Mouse (Mus musculus): ENCODE measurements around the gene Plekho2.

Gene Plekho2

DNA sequence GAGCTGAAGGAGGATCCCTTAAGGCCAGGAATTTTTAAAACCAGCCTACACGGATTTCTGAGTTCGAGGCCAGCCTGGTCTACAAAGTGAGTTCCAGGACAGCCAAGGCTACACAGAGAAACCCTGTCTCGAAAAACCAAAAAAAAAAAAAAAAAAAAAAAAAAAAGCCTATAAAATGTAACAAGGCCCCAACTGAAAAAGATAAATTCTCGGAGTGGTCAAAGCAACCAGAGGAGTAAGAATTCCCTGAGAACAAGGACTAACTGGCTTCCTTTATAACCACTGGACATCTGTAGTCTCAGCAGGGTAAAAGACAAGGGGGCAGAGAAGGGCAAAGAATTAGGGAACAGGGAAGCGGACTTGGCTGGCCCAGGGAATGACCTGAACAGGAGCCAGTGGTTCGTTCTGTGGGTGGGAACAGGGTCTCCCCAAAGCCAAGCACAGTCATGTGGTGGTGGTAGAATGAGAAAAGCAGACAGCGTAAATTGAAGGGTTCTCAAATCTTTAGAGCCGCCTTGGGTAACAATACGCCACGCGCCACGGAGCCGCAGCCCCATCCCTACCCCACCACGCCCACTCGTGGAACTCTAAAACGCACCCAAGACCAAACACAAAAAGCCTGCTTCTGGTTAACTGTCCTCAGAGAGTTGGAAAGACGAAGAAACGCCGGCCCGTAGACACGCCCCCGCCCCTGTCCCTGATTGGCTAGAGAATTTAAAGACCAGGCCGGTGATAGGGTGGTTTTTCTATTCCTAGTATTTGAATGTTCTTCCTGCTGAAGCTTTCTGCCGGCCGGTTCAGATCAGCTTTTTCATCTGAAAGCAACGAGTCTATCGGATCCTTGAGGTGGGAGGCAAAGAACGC is 6.8 kb upstream of the Plekho2 start, which contains the start of gene Pif1:
Pif1 (plus strand) TSS at position 755 of the 864 bp plus-strand sequence.
- DNase-seq (ENCODE audit: low read depth) = peak; percentile 78

DNA sequence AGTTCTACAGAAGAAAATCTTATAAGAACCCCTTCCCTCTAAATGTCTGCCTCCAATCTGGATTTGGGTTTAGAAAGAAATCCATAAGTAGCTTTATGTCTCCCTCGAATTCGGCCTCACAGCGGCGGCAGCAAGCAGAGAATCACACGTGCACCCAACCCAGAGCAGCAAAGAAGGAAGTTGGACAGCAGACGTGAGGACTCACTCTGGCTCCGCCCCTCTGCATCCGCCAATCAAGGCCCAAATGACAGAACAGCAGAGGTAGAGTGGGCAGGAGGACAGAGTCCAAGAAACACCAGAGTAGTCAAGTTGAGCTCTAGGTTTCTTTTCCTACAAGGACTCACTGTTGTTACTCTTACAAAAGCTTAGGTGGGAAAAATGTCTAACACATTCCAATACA is 3.2 kb upstream of the Plekho2 start:
- peak; percentile 57 for DNase-seq (ENCODE audit: low read depth)

DNA sequence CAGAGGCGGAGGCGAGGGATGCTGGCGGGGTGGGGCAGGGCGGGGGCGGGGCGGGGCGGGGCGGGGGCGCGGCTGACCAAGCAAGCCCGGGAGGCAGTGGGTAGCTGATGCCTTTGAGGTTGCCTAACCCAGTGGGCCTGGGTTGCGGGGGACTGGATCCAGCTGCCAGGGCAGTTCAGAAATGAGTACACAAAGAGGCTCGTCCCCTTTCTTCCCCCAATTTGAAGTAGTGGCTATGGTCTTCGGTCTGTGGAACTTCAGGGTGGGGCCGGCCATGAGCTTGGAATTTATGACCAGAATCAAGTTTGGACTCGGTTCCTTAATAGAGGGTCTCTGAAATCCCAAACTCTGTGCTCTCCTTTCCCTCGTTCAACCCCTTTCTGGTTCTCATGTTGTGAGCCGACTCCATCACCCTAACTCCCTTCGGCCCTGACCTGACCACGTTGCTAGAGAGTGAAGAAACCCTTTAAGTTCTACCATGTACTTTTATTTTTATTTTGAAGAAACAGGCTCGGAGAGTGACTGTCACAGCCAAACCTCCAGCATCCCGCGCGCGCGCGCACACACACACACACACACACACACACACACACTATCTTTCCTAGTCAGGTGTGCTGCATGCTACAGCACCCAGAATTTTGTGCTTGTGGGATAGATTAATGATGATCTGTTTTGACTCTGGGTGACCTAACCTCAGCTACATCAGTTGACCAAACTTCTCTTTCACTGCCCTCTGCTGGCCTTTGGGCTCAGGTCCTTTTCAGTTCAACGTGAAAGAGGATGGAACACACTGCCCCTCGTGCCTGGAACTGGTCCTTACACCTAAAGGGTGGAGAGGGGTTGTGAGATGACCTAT is 789 bp upstream of the Plekho2 start:
- peak; percentile 92 for DNase-seq (ENCODE audit: low read depth)

DNA sequence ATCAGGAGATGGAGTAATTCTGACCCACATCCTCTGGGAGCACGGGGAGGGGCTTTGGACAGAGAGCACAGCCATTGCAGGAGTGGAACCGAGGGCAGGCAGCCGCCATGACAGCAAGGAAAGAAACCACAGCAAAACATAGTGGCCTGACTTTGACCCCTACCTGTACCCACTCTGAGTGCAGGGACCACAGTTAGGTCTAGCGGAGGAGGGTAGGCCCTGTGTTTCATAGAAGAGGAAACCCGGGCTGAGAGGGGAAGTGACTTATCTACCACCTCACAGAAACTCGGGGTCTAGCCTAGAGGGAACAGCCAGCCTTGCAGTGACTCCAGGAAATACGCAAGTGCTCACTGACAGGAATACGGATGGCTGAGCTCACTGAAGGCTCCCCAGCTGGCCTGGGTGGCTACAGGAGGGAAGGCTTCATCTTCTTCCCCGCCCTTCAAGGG is 1.0 kb downstream of the Plekho2 start:
- peak; percentile 66 for DNase-seq (ENCODE audit: low read depth)

DNA sequence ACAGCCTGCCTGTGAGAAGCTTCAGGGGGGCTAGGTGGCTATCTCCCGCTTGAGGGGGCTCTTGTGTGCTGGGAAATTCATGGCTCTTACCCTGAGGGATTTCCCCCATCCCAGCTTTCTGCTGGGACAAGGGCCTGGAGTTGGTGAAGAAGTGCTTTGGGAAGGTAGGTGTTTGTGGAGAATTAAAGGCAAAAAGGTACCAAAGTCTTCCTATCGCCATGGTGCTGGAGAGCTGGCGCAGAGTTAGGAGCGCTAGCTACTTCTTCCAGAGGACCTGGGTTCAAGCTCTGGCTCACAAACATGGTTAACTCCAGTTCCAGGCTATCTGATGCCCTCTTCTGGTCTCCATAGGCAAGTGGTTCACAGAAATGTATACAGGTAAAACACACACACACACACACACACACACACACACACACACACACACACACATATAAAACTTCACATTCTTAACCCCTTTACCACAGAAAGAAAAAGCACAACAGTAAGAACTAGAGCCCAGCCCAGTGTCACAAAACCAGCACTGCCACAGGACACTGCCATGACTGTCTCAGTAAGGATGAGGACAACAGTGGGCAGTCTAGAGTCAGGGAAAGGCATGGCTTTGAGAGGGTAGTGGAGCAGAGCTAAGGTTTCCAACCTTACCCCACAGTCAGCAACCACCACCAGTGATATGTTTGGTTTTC is 2.2 kb downstream of the Plekho2 start:
- DNase-seq (ENCODE audit: low read depth) = no peak

DNA sequence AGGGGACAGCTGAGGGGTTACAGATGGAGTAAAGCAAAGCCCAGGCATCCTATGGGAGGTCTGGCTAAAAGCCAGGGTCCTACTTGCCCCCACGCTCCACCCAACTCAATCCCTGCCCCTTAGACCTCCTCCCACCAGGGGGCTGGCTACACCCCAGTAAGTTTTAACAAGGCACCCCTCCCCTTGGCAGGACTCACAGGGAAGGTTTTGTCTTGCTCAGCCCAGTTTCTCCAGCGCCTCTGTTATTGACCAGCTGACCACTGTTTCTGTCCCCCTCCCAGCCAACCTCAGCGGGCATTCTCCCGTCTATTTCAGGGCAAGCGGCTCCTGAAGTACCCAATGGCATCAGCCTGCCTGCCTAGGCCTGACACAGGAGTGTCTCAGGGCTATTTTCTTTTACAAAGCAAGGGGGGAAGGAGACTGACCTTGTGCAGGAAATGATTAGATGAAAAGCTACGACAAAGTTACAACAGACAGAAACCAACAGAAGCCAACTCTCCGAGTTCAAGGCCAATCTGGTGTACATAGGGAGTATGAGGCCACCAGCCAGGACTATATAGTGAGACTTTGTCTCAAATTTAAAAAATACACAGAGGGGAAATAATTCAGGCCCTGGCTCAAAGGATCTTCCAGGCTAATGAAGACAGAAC is 2.9 kb downstream of the Plekho2 start:
- DNase-seq (ENCODE audit: low read depth) = no peak

DNA sequence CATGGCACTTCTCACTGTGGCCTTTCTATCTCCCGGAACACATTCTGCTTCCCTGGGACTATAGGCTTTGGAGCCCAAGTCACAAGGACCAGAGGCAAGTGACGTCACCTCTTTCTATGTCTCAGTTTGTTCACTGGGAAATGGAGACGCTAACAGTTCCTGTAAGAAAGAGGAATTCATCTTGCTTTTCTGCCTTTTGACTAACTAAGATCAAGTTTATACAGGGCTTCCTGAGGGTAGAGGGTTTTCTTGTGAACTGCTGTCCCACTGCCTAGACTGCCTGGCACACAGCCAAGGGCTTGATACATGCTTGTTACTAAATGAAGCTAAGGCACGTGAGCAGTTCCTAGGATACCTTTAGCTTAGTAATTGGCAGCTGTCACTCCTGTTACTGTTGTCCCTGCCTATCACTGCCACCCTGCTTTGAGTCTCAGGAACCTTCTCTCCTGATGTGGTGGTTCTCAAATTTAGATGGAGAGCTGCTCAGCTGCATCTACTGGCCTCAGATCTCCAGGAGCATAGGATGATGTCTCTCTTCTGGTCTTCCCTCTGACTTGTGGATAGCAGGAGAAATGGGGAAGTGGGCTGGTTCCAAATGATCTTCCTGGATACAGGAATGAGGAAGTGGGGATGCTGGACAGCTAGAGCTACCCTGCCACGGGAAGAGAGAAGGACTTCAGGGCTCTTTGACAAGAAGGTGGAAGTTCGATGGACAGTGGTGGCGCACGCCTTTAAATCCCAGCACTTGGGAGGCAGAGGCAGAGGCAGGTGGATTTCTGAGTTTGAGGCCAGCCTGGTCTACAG is 4.2 kb downstream of the Plekho2 start:
- peak; percentile 56 for DNase-seq (ENCODE audit: low read depth)

DNA sequence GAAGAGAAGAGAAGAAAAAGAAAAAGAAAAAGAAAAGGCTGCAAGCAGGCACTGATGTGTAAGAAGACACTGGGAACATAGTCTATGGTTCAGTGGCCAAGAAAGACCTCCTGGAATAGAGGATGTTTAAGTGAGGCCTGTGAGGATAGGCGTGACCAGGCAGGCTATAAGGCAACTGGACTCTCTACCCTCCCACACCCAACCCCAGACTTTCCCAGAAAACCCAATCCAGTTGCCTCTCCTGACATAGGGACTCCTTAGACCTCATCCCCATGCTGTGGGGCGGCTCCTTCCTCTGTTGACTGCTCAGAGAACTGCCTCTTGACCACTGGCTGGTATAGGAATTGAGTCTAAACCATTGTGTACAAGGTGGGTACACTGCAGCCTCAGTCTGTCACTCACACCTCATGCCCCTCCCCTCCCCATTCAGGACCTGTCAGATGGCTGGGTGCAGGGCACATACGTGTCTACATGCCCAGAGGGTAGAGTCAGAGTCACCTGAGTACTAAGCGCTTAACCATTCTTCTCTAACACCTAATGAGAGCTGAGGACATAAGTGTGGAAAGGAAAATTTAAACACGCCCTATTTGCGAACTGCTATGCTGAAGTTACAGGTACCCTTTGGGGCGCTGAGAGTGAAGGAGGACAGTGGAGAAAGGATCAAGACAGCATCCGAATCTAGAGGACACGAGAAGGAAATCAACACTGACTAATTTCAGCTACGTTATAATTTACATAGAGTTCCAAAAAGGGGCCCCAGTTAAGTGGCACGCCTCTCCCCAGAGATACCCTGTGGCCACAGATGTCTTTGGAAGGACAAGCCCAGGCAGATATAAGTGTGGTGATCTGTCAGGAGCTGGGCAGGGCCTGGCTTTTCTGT is 5.1 kb downstream of the Plekho2 start:
- no peak for DNase-seq (ENCODE audit: low read depth)

DNA sequence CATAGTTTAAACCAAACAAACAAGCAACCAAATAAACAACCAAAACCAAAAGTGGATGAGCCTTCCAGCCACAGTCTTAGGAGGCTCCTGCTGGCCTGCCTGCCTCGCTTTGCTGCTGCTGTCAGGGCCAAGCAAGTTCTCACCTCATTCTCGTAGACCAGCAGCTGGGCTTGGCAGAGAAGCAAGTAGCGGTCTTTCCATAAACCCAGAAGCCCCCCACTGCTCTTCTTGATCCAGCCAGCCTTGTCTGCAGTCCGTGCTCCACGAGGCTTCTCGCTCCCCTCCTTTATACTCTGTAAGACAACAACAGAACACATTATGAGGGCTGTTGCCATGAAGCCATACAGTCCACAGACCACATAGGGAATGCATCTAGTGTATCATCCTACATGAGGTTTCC is 7.0 kb downstream of the Plekho2 start:
- no peak for DNase-seq (ENCODE audit: low read depth)

DNA sequence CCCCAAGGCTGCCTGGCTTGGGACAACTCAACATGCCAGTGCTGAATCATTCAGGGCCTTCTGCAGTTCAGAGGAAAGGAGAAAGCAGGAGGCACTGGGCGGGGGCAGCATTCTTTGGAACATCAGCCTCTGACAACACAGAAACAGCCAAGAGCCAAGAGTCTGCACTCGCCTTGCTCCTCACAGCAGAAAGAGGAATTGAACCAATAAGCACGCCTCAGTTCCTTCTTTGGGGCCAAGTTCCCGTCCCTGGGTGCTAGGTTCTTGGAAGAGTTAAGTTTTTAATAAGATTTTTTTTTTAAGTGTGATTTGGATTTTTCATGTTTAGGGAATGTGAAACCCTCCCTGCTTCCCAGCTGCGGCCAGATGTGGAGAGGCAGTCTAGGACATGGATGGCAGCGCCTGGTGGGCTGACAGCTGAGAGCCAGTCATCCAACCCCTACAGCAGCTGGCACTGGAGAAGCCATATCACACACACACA is 10.3 kb downstream of the Plekho2 start:
- DNase-seq (ENCODE audit: low read depth) = no peak

DNA sequence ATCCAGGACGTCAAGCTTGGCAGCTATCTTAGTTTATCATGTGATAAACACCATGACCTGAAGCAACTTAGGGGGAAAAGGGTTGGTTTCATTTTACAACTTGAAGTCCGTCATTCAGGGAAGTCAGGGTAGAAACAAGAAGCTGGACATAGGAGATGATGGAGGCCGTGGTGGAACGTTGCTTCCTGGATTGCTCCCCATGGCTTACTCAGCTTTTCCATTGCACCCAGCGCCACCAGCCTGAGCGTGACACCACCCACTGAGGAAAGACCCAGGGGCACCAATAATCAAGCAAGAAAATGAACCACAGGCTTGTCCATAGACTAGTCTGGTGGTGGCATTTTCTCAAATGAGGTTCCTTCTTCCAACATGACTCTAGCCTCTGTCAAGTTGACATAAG is 11.1 kb downstream of the Plekho2 start:
- DNase-seq (ENCODE audit: low read depth) = no peak

DNA sequence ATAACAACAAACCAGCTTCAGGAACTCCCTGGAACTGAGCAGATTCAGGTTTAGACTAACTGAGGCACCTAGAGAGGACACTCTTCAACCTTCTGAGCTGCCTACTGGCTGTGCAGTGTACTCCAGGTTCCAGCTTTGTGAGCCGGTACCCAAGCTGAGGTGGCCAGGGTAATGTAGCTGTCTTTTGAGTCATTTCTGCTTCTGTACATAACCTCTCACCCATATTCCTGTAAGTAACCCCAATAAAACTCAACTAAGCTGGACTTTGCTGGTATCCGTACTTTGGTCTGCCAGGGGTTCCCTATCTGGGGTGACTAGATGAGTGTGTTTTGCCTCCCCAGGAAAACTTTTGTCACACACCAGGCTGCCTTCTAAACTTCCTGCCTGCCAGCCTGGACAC is 15.1 kb downstream of the Plekho2 start:
- DNase-seq (ENCODE audit: low read depth) = no peak

DNA sequence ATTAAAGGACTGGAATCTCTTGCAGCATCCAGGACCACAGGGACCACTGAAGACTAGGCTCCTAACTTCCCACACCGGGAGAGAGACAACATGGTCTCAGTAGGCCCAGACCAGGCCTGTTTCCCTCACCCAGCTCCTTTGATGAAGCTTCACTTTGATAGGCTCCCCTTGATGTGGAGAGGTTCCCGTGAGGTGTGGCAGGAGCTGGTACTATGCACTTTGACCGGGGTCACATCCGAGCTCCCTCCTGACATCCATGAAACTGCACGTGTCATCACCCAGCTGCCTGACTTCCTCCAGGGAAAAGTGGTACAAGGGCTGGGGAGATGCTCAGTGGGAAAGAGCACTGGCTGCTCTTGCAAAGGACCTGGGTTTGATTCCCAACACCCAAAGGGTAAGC is 16.8 kb downstream of the Plekho2 start:
- no peak for DNase-seq (ENCODE audit: low read depth)

DNA sequence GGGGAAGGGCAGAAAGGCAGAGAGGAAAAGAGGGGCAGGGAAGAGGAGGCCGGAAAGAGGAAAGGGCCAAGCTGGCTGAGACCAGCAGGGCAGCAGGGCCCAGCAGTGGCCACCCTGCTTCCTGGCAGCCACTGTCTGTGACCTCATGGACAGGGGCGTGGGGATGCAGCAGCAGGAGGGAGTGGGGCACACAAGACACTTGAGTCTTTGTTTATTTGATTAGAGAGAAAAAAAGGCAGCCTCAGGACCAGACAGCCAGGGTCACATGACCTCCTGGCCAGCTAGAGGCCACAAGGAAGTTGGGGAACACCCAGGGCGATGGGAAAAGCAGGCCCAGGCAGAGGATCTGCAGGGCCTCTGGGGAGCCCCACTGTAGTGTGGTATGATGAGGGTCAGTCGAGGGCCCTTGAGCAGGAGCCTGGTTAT is 17.7 kb downstream of the Plekho2 start:
- DNase-seq (ENCODE audit: low read depth) = no peak

DNA sequence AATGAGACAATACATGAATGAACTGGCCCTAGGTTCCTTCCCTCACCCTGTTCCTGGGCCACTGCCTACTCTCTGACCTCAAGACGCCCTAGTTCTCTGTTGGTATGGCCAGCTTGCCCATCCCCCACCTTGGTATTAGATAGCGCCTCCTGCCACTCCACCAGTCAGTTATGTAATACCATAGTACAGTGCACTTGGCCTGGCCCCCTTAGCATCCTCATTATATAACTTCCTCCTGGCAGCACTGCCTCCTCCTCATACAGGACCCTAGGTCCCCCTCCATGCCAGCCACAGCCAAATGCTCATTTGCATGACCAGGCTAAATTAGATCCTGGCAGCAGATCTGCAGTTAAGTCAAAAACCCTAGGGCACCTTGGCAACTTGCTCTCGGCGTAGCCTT is 18.8 kb downstream of the Plekho2 start:
- no peak for DNase-seq (ENCODE audit: low read depth)

DNA sequence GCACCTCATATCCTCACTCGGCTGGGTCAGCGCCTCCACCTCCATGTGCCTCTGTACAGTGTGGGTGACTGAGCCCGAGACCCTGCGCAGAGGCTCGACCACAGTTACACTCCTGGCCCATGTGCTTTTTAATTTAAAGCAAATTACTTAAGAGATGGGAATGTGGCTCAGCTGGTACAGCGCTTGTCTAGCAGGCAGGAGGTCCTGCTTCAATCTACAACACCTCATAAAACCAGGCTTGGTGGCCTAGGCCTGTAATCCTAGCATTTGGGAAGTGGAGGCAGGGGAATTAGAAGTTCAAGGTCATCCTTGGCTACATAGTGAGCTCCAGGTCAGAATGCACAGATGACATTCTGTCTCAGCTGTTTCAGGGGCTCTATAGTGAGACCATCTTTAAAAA is 21.0 kb downstream of the Plekho2 start:
- no peak for DNase-seq (ENCODE audit: low read depth)

DNA sequence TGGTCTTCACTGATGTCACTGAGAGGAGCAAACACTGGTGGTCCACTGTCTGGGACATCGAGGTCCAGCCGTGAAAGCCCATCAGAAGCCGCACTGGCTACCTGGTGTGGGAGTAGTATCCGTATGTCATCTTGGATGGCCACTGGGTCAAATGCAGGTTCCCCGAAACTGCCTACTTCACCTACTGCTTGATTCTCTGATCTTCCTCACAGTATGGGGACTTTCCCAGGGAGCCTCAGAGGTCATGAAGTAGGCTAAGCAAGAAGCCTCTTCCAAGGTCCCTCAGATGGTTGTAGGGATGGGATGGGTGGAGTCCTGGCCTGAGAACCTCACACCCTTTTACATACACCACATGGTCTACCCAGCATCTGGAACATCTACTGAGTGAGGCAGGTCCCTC is 22.9 kb downstream of the Plekho2 start:
- no peak for DNase-seq (ENCODE audit: low read depth)

DNA sequence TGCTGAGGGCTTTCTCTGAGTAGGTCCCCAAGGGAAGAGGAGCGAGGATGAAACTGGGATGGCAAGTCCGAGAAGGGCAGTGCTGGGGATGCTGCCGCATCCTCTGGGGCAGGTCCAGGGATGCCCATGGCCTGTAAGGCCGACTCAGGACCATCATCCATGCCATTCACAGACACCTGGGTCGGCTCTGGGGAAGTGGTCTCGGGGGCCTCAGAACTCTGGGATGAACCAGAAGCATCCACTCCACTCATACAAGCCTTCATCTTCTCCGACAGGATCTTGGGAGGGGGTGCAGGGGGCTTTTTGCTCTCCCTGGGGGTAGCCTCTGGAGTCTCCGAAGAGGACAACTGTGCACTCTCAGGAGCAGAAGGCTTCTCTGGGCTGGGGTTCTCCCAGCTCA is 23.5 kb downstream of the Plekho2 start:
- DNase-seq (ENCODE audit: low read depth) = no peak

DNA sequence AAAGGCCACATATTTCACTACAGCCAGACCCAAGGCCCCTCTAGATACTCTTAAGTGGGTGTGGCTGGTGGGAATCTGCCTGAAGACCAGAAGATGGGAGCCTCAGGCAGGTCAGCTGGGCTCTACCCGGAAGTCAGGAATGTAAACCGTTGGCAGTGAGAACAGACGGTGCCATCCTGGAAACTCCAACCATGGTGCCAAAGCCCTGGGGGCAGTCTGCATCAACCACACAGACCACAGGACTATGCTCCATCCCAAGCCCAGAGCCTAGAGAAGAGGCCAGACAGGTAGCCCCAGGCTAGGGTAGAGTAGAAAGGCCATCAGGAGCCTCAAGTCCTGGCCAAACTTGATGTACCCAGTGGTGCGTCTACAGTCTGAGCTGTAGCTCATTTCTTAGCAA is 24.2 kb downstream of the Plekho2 start:
- DNase-seq (ENCODE audit: low read depth) = no peak

DNA sequence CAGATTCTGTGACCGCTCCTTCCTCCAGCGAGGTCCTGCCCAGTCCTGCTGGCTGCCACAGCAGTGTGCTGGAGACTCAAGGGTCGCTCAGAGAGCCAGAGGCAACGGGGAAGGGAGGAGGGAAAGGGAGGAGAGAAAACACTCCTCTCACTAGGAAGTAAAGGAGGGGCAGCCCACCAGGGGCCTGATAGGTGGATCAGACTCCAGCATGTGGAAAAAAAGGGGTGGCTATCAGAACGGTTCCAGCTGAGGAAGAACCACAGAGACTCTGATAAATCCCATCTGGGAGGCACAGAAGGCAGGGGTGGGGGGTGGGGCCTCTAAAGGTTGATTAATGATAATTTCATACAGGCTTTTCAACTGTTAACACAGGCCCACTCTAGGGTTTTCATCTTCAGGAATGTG is 24.8 kb downstream of the Plekho2 start:
- DNase-seq (ENCODE audit: low read depth) = no peak
